In genomic region chr3:105768529-105768928, GRCm38 (mm10) we compare ENCODE assay signal across 15 mouse cellular contexts. TPM values are rescaled to one million over a fixed set of nuclear protein-coding genes. Genes with fewer than 3 reads are reported as not detected.
DNase-seq lines count a peak whose midpoint lies in the region; ATAC-seq and TF ChIP-seq lines count a peak whose summit lies in the region.
"Had no signal": no experiment of that assay in that cellular context is flagged by ENCODE, and none has a peak within 500 bp of the region (broad histone marks: within the 10 kb centered on the region; RNA-seq: fewer than 3 reads in every experiment).

No protein-coding gene starts in this region.

- H3K4me1 ChIP-seq in liver, postnatal 0 days (ENCODE audit: insufficient read depth), result peaks cover 10% of the 10 kb centered on the region
- H3K4me1 ChIP-seq in hindbrain, embryonic 13.5 days (replicated peaks), result no peaks in the 10 kb centered on the region
- H3K4me1 ChIP-seq in hindbrain, embryonic 12.5 days, result no peaks in the 10 kb centered on the region
- H3K4me1 ChIP-seq: embryonic facial prominence, embryonic 13.5 days; forebrain, embryonic 15.5 days had no signal

- peaks cover 2% of the 10 kb centered on the region; the same call in 1 of the 2 replicates for H3K9me3 ChIP-seq in liver, postnatal 0 days (ENCODE audit: low read length)
- no peaks in the 10 kb centered on the region for H3K9me3 ChIP-seq in hindbrain, embryonic 13.5 days
- H3K9me3 ChIP-seq in hindbrain, embryonic 12.5 days (replicated peaks), result no peaks in the 10 kb centered on the region; the same call in 1 of the 2 replicates
- H3K9me3 ChIP-seq: embryonic facial prominence, embryonic 13.5 days had no signal

- no peak overlapping the region for H3K9ac ChIP-seq in liver, postnatal 0 days (replicated peaks)
- no peak overlapping the region for H3K9ac ChIP-seq in hindbrain, embryonic 13.5 days
- H3K9ac ChIP-seq in hindbrain, embryonic 12.5 days, result no peak overlapping the region
- H3K9ac ChIP-seq: embryonic facial prominence, embryonic 13.5 days; forebrain, embryonic 15.5 days; hindbrain, embryonic 14.5 days had no signal

- no peak overlapping the region for H3K4me3 ChIP-seq in liver, postnatal 0 days (ENCODE audit: low read depth, low read length)
- H3K4me3 ChIP-seq in hindbrain, embryonic 13.5 days, result no peak overlapping the region
- no peak overlapping the region for H3K4me3 ChIP-seq in hindbrain, embryonic 12.5 days
- H3K4me3 ChIP-seq: embryonic facial prominence, embryonic 13.5 days; forebrain, embryonic 15.5 days had no signal

- no peak overlapping the region for H3K4me2 ChIP-seq in liver, postnatal 0 days (ENCODE audit: low read depth, low read length)
- no peak overlapping the region for H3K4me2 ChIP-seq in hindbrain, embryonic 13.5 days
- no peak overlapping the region for H3K4me2 ChIP-seq in hindbrain, embryonic 12.5 days (replicated peaks)
- H3K4me2 ChIP-seq: embryonic facial prominence, embryonic 13.5 days; forebrain, embryonic 15.5 days; hindbrain, embryonic 14.5 days had no signal

- H3K27ac ChIP-seq in liver, postnatal 0 days (ENCODE audit: low read depth), result no peak overlapping the region
- H3K27ac ChIP-seq in hindbrain, embryonic 13.5 days, result no peak overlapping the region
- H3K27ac ChIP-seq in hindbrain, embryonic 12.5 days, result no peak overlapping the region
- H3K27ac ChIP-seq: embryonic facial prominence, embryonic 13.5 days; forebrain, embryonic 15.5 days; hindbrain, embryonic 14.5 days had no signal

- H3K36me3 ChIP-seq in liver, postnatal 0 days (replicated peaks; ENCODE audit: insufficient read depth, low read length), result no peaks in the 10 kb centered on the region
- H3K36me3 ChIP-seq in hindbrain, embryonic 13.5 days, result no peaks in the 10 kb centered on the region
- H3K36me3 ChIP-seq in hindbrain, embryonic 12.5 days, result no peaks in the 10 kb centered on the region
- H3K36me3 ChIP-seq: embryonic facial prominence, embryonic 13.5 days; forebrain, embryonic 15.5 days had no signal

- no peak for TF ChIP-seq EP300 in liver, postnatal 0 days (IDR thresholded peaks at IDR 0.05; ENCODE audit: low read depth)

- TF ChIP-seq CTCF in liver, postnatal 0 days (IDR thresholded peaks at IDR 0.05; ENCODE audit: low read depth), result peak; percentile 34; the same call in 1 of the 2 replicates

- DNase-seq in T-cell, adult 2 months (ENCODE audit: low spot score), result peak; percentile 64
- DNase-seq in liver, postnatal 0 days, result no peak
- DNase-seq in thymus, postnatal 25 days, result peak; percentile 51
- no peak for DNase-seq in urinary bladder, postnatal 14 days (ENCODE audit: low spot score)
- DNase-seq: adrenal gland, postnatal 25 days; cerebellum, postnatal 14 days; heart, adult 18-20 months; kidney, postnatal 25 days; lung, postnatal 36 days had no signal

- no peaks in the 10 kb centered on the region for H3K27me3 ChIP-seq in liver, postnatal 0 days (ENCODE audit: insufficient read depth, low read length)
- no peaks in the 10 kb centered on the region for H3K27me3 ChIP-seq in hindbrain, embryonic 13.5 days
- no peaks in the 10 kb centered on the region for H3K27me3 ChIP-seq in hindbrain, embryonic 12.5 days
- H3K27me3 ChIP-seq: embryonic facial prominence, embryonic 13.5 days; forebrain, embryonic 15.5 days had no signal

- peak; percentile 68 for ATAC-seq in erythroid progenitor cell, adult 5-6 weeks (replicated peaks; ENCODE audit: low FRiP score, poor library complexity, severe bottlenecking)
- peak; percentile 63 for ATAC-seq in liver, postnatal 0 days
- no peak for ATAC-seq in hindbrain, embryonic 13.5 days (ENCODE audit: low FRiP score)
- ATAC-seq in hindbrain, embryonic 12.5 days (ENCODE audit: low FRiP score), result no peak
- ATAC-seq: forebrain, embryonic 15.5 days had no signal

- 36% methylated on average over 6 of the region's 6 CpGs for WGBS in liver, postnatal 0 days (ENCODE audit: insufficient replicate concordance)
- WGBS in hindbrain, embryonic 13.5 days, result 86% methylated on average over 6 of the region's 6 CpGs
- 90% methylated on average over 6 of the region's 6 CpGs for WGBS in hindbrain, embryonic 12.5 days

RNA-seq across cellular contexts. Expression of gene Rap1a, which starts 32.6 kb away (rescaled TPM):
- total RNA-seq in erythroid progenitor cell, adult 5-6 weeks (2015; ENCODE audit: low replicate concordance), result 157 and 193 TPM in 2 replicates
- 182 and 220 TPM in 2 replicates for total RNA-seq in erythroid progenitor cell, adult 5-6 weeks (2017; ENCODE audit: low replicate concordance)
- 89.0 and 93.3 TPM in 2 replicates for polyA plus RNA-seq in liver, postnatal 0 days (2015; fragmentation: Nextera tagmentation; extraction: Ambion mirVana)
- polyA plus RNA-seq in hindbrain, embryonic 13.5 days (2015; fragmentation: Nextera tagmentation; extraction: Ambion mirVana), result 83.1 and 88.1 TPM in 2 replicates
- 79.2 and 88.2 TPM in 2 replicates for polyA plus RNA-seq in hindbrain, embryonic 12.5 days (2016; fragmentation: Nextera tagmentation; extraction: Ambion mirVana)

Comparison
In these comparisons a context has a peak if more than half of its experiments do, and no peak if none do; other contexts are left out.
1. DNase-seq: peak in T-cell, adult 2 months (single experiment) and thymus, postnatal 25 days (single experiment); none in liver, postnatal 0 days (single experiment) and urinary bladder, postnatal 14 days (single experiment).
2. ATAC-seq: peak in erythroid progenitor cell, adult 5-6 weeks (single experiment) and liver, postnatal 0 days (single experiment); none in hindbrain, embryonic 13.5 days (single experiment) and hindbrain, embryonic 12.5 days (single experiment).